10 mouse cellular contexts compared by ENCODE assay signal in genomic region chr11:111212702-111213328, GRCm38 (mm10).
A peak's percentile ranks its signal among the peaks of the same experiment; 100 is the strongest.
DNase-seq lines count a peak whose midpoint lies in the region; ATAC-seq and TF ChIP-seq lines count a peak whose summit lies in the region.
"Had no signal": no experiment of that assay in that cellular context is flagged by ENCODE, and none has a peak within 500 bp of the region (broad histone marks: within the 10 kb centered on the region; RNA-seq: fewer than 3 reads in every experiment).

No protein-coding gene starts in this region.

- H3K27ac ChIP-seq in heart, embryonic 15.5 days, result peak overlapping the region; percentile 50; the same call in 1 of the 2 replicates
- H3K27ac ChIP-seq in embryonic facial prominence, embryonic 14.5 days (replicated peaks; ENCODE audit: low read depth, low read length), result no peak overlapping the region
- peak overlapping the region; percentile 49; the same call in 1 of the 2 replicates for H3K27ac ChIP-seq in hindbrain, embryonic 16.5 days (ENCODE audit: low read depth, low read length)
- H3K27ac ChIP-seq in neural tube, embryonic 11.5 days (ENCODE audit: low read depth, low read length), result no peak overlapping the region
- H3K27ac ChIP-seq in left cerebral cortex, adult 2 months, result no peak overlapping the region

- no peak overlapping the region for H3K4me3 ChIP-seq in heart, embryonic 15.5 days
- no peak overlapping the region for H3K4me3 ChIP-seq in embryonic facial prominence, embryonic 14.5 days (ENCODE audit: low read depth, low read length)
- no peak overlapping the region for H3K4me3 ChIP-seq in hindbrain, embryonic 16.5 days (ENCODE audit: low read length)
- no peak overlapping the region for H3K4me3 ChIP-seq in neural tube, embryonic 11.5 days (ENCODE audit: low read depth, low read length)
- no peak overlapping the region for H3K4me3 ChIP-seq in left cerebral cortex, adult 2 months

- H3K27me3 ChIP-seq in heart, embryonic 15.5 days, result no peaks in the 10 kb centered on the region
- no peaks in the 10 kb centered on the region for H3K27me3 ChIP-seq in embryonic facial prominence, embryonic 14.5 days (replicated peaks; ENCODE audit: control insufficient read depth, insufficient read depth, low read length)
- H3K27me3 ChIP-seq in hindbrain, embryonic 16.5 days (replicated peaks; ENCODE audit: control insufficient read depth, insufficient read depth, low read length), result no peaks in the 10 kb centered on the region
- H3K27me3 ChIP-seq in neural tube, embryonic 11.5 days (ENCODE audit: control insufficient read depth, insufficient read depth, low read length), result no peaks in the 10 kb centered on the region

- no peak for TF ChIP-seq CTCF in left cerebral cortex, adult 2 months (IDR thresholded peaks at IDR 0.05)

- no peak for DNase-seq in heart, adult 11 months
- peak; percentile 31 for DNase-seq in embryonic facial prominence, embryonic 14.5 days (ENCODE audit: low spot score)
- no peak for DNase-seq in neural tube, embryonic 11.5 days (ENCODE audit: low spot score)
- no peak for DNase-seq in ovary, postnatal 36 days (ENCODE audit: low spot score)
- no peak for DNase-seq in urinary bladder, adult 2 months (ENCODE audit: low spot score)
- DNase-seq in left cerebral cortex, adult 2 months (ENCODE audit: extremely low spot score in 1 of 2, low spot score in 2 of 2), result no peak
- DNase-seq: kidney, postnatal 14 days; right cerebral cortex, postnatal 14 days had no signal

- H3K36me3 ChIP-seq in heart, embryonic 15.5 days, result no peaks in the 10 kb centered on the region
- H3K36me3 ChIP-seq in embryonic facial prominence, embryonic 14.5 days (ENCODE audit: control insufficient read depth, insufficient read depth, low read length), result no peaks in the 10 kb centered on the region
- no peaks in the 10 kb centered on the region for H3K36me3 ChIP-seq in hindbrain, embryonic 16.5 days (ENCODE audit: control insufficient read depth, insufficient read depth, low read length)
- H3K36me3 ChIP-seq in neural tube, embryonic 11.5 days (ENCODE audit: control insufficient read depth, insufficient read depth, low read length), result no peaks in the 10 kb centered on the region

- no peak overlapping the region for H3K9ac ChIP-seq in heart, embryonic 15.5 days
- H3K9ac ChIP-seq in embryonic facial prominence, embryonic 14.5 days (ENCODE audit: low read depth, low read length), result no peak overlapping the region
- H3K9ac ChIP-seq in hindbrain, embryonic 16.5 days (ENCODE audit: low read depth, low read length), result no peak overlapping the region
- no peak overlapping the region for H3K9ac ChIP-seq in neural tube, embryonic 11.5 days (ENCODE audit: low read length)

- no peak overlapping the region for H3K4me2 ChIP-seq in heart, embryonic 15.5 days
- no peak overlapping the region for H3K4me2 ChIP-seq in embryonic facial prominence, embryonic 14.5 days (ENCODE audit: low read depth, low read length)
- H3K4me2 ChIP-seq in hindbrain, embryonic 16.5 days (ENCODE audit: low read length), result no peak overlapping the region
- H3K4me2 ChIP-seq in neural tube, embryonic 11.5 days (ENCODE audit: low read depth), result no peak overlapping the region

- intact Hi-C loops in left cerebral cortex, adult 2 months (cut with DNase I), result no loop called here

- no peak for ATAC-seq in heart, embryonic 15.5 days (replicated peaks; ENCODE audit: insufficient number of reproducible peaks, insufficient read depth, low FRiP score, low read depth)
- ATAC-seq in embryonic facial prominence, embryonic 14.5 days (ENCODE audit: low read depth), result no peak
- ATAC-seq in hindbrain, embryonic 16.5 days, result 0 out of 2 replicates have a peak, but pooled peaks have one; percentile 11
- ATAC-seq in neural tube, embryonic 11.5 days (ENCODE audit: insufficient read depth, low FRiP score, low TSS enrichment), result peak; percentile 60

- H3K9me3 ChIP-seq in heart, embryonic 15.5 days (replicated peaks), result no peaks in the 10 kb centered on the region
- H3K9me3 ChIP-seq in embryonic facial prominence, embryonic 14.5 days (ENCODE audit: control insufficient read depth, low read length), result no peaks in the 10 kb centered on the region
- H3K9me3 ChIP-seq in hindbrain, embryonic 16.5 days (ENCODE audit: control insufficient read depth, low read length), result no peaks in the 10 kb centered on the region
- H3K9me3 ChIP-seq in neural tube, embryonic 11.5 days (ENCODE audit: control insufficient read depth, low read length), result no peaks in the 10 kb centered on the region

- WGBS in heart, embryonic 15.5 days, result 46% methylated on average over 5 of the region's 5 CpGs
- 42% methylated on average over 5 of the region's 5 CpGs for WGBS in embryonic facial prominence, embryonic 14.5 days
- 21% methylated on average over 5 of the region's 5 CpGs for WGBS in hindbrain, embryonic 16.5 days
- WGBS in neural tube, embryonic 11.5 days, result 40% methylated on average over 5 of the region's 5 CpGs

- peaks cover 19% of the 10 kb centered on the region for H3K4me1 ChIP-seq in heart, embryonic 15.5 days (replicated peaks)
- peaks cover 11% of the 10 kb centered on the region; the same call in 1 of the 2 replicates for H3K4me1 ChIP-seq in embryonic facial prominence, embryonic 14.5 days (ENCODE audit: control insufficient read depth, insufficient read depth, low read length)
- peaks cover 4% of the 10 kb centered on the region for H3K4me1 ChIP-seq in hindbrain, embryonic 16.5 days (ENCODE audit: control insufficient read depth, insufficient read depth, low read depth, low read length)
- H3K4me1 ChIP-seq in neural tube, embryonic 11.5 days (ENCODE audit: control insufficient read depth, insufficient read depth, low read length), result peaks cover 8% of the 10 kb centered on the region; the same call in 1 of the 2 replicates

Comparison
In these comparisons a context has a peak if more than half of its experiments do, and no peak if none do; other contexts are left out.
1. ATAC-seq: peak in hindbrain, embryonic 16.5 days (single experiment) and neural tube, embryonic 11.5 days (single experiment); none in heart, embryonic 15.5 days (single experiment) and embryonic facial prominence, embryonic 14.5 days (single experiment).
2. H3K27ac ChIP-seq: peak in heart, embryonic 15.5 days (single experiment) and hindbrain, embryonic 16.5 days (single experiment); none in embryonic facial prominence, embryonic 14.5 days (single experiment), neural tube, embryonic 11.5 days (single experiment) and left cerebral cortex, adult 2 months (single experiment).